Mouse (Mus musculus) CH12F3 (cell line): ENCODE results near the gene Snx17.

Experiments used
- in situ Hi-C: fragments of 300-500 bp; cut with MboI; formaldehyde crosslinking; loops from 2 replicates; pipeline ENCODE4 v1.14.3; 2020; ENCODE audit warnings: low sequenced_read_pairs

Snx17 gene

GRCm38 (mm10) chr5:31192939-31193630 lies at the start of gene Snx17, which contains the start of gene Eif2b4:
Snx17 (plus strand) TSS chr5:31193227.
Eif2b4 (minus strand) TSS chr5:31193430.
- in situ Hi-C loops, result no loop called here

GRCm38 (mm10) chr5:31149781-31150180 lies 43.2 kb upstream of the Snx17 start:
- in situ Hi-C loops, result no loop called here

GRCm38 (mm10) chr5:31151746-31152145 lies 41.3 kb upstream of the Snx17 start:
- in situ Hi-C loops, result no loop called here

GRCm38 (mm10) chr5:31153516-31154151 lies 39.4 kb upstream of the Snx17 start:
- in situ Hi-C loops, result no loop called here

- in situ Hi-C loops, result no loop called here
Measured at GRCm38 (mm10) chr5:31154152-31154553, 38.9 kb upstream of the Snx17 start, which contains the start of gene Mpv17. Mpv17 (minus strand) TSS chr5:31154251.

- in situ Hi-C loops, result no loop called here
Measured at GRCm38 (mm10) chr5:31162462-31162861, 30.6 kb upstream of the Snx17 start.

GRCm38 (mm10) chr5:31164878-31165277 lies 28.1 kb upstream of the Snx17 start:
- in situ Hi-C loops, result no loop called here

- in situ Hi-C loops, result no loop called here
Measured at GRCm38 (mm10) chr5:31168630-31169029, 24.4 kb upstream of the Snx17 start.

- in situ Hi-C loops, result no loop called here
Measured at GRCm38 (mm10) chr5:31179301-31179765, 13.7 kb upstream of the Snx17 start.

- in situ Hi-C loops, result no loop called here
Measured at GRCm38 (mm10) chr5:31179766-31180630, 13.0 kb upstream of the Snx17 start, which contains the start of the genes Gm29609 and Gtf3c2. Gm29609 (minus strand) TSS chr5:31179911. Gtf3c2 (minus strand) TSS chr5:31180144.

GRCm38 (mm10) chr5:31181183-31181770 lies 11.8 kb upstream of the Snx17 start:
- in situ Hi-C loops, result no loop called here

GRCm38 (mm10) chr5:31183678-31184077 lies 9.3 kb upstream of the Snx17 start:
- in situ Hi-C loops, result no loop called here

- in situ Hi-C loops, result no loop called here
Measured at GRCm38 (mm10) chr5:31188223-31188840, 4.7 kb upstream of the Snx17 start.

- in situ Hi-C loops, result no loop called here
Measured at GRCm38 (mm10) chr5:31190201-31190600, 2.8 kb upstream of the Snx17 start.

- in situ Hi-C loops, result no loop called here
Measured at GRCm38 (mm10) chr5:31192045-31192938, 735 bp upstream of the Snx17 start.

- in situ Hi-C loops, result no loop called here
Measured at GRCm38 (mm10) chr5:31193631-31194281, 729 bp downstream of the Snx17 start.

GRCm38 (mm10) chr5:31194486-31195485 lies 1.8 kb downstream of the Snx17 start:
- in situ Hi-C loops, result no loop called here

GRCm38 (mm10) chr5:31195671-31196070 lies 2.6 kb downstream of the Snx17 start:
- in situ Hi-C loops, result no loop called here
